Mouse (Mus musculus) thymus, adult 2 months (tissue): ENCODE measurements around the gene Taf6l. TPM values are rescaled to one million over a fixed set of nuclear protein-coding genes. Genes with fewer than 3 reads are reported as not detected.
A peak's percentile ranks its signal among the peaks of the same experiment; 100 is the strongest.

Experiments
- DNase-seq: peaks from one replicate; pipeline ENCODE4 v3.0.0; 2021
- H3K27ac ChIP-seq: fragments of 200-500 bp; 2 replicates; pipeline ENCODE4 v1.5.1; 2012; ENCODE audit warnings: low read length, control low read depth; ENCODE audit not compliant: control insufficient read depth, insufficient read depth
- H3K27me3 ChIP-seq: fragments of 200-500 bp; 2 replicates; pipeline ENCODE4 v1.6.1; 2012; ENCODE audit warnings: mild to moderate bottlenecking, low read length, moderate library complexity, mixed read lengths; ENCODE audit not compliant: control insufficient read depth, insufficient read depth
- H3K36me3 ChIP-seq: fragments of 200-500 bp; 2 replicates; pipeline ENCODE4 v1.6.1; 2012; ENCODE audit warnings: mild to moderate bottlenecking, low read length, moderate library complexity; ENCODE audit not compliant: control insufficient read depth, insufficient read depth
- H3K4me1 ChIP-seq: fragments of 200-500 bp; replicated peaks from 2 replicates; pipeline ENCODE4 v1.6.1; 2012; ENCODE audit warnings: low read length; ENCODE audit not compliant: control insufficient read depth, insufficient read depth
- H3K4me3 ChIP-seq: fragments of 200-500 bp; 2 replicates; pipeline ENCODE4 v1.5.1; 2012; ENCODE audit warnings: mild to moderate bottlenecking, low read length, control low read depth, moderate library complexity; ENCODE audit not compliant: control insufficient read depth, insufficient read depth
- CTCF ChIP-seq: fragments of 200-500 bp; IDR thresholded peaks from 2 replicates; pipeline ENCODE4 v1.5.1; 2012; ENCODE audit warnings: mild to moderate bottlenecking, control low read depth, low read length, moderate library complexity, borderline replicate concordance; ENCODE audit not compliant: control insufficient read depth, poor library complexity, insufficient read depth; ENCODE audit errors: extremely low read depth
- POLR2A ChIP-seq: fragments of 200-500 bp; IDR thresholded peaks from 2 replicates; pipeline ENCODE4 v1.6.1; 2012; ENCODE audit warnings: mild to moderate bottlenecking, low read length, control low read depth, moderate library complexity; ENCODE audit not compliant: control insufficient read depth, poor library complexity, insufficient read depth; ENCODE audit errors: extremely low read depth
- WGBS: fragments of 180-500 bp; shearing (Covaris S2); methylation state at CpG from one replicate; pipeline ENCODE4 v1.1.7; 2018; 5-methylcytosine and 5-hydroxymethylcytosine counted together
- polyA plus RNA-seq: library from polyadenylated mRNA; depleted of rRNA; stranded (reverse); fragments of >200 nt; gene quantifications from 2 replicates; pipeline ENCODE4 v1.2.3, GENCODE M21; 2012

Gene Taf6l
- polyA plus RNA-seq, 1 experiment = 24.9 TPM

- no peak overlapping the region for H3K27ac ChIP-seq
Measured at GRCm38 (mm10) chr19:8798947-8799315, 12.7 kb upstream of the Taf6l start.

GRCm38 (mm10) chr19:8798264-8798946 is 12.2 kb upstream of the Taf6l start, which contains the start of gene Polr2g:
Polr2g (minus strand) TSS chr19:8798577.
- WGBS = under 1% methylated on average over 25 of the region's 25 CpGs
- TF ChIP-seq CTCF = 0 out of 2 replicates have a peak, but pooled peaks have one; percentile 47
- TF ChIP-seq POLR2A = peak; percentile 75

More at GRCm38 (mm10) chr19:8798947-8799315, 12.7 kb upstream of the Taf6l start:
- no peak for DNase-seq
- Histone ChIP-seq H3K4me1 (peaks cover 15% of the 10 kb centered on the region; the same call in 1 of the 2 replicates), H3K27me3 (no peaks in the 10 kb centered on the region), H3K36me3 (peaks cover 7% of the 10 kb centered on the region), H3K4me3 (no peak overlapping the region)
- TF ChIP-seq POLR2A (no peak), CTCF (no peak)

GRCm38 (mm10) chr19:8790171-8790570 is 4.0 kb upstream of the Taf6l start:
- WGBS = 84% methylated on average over 7 of the region's 7 CpGs
- no peak for DNase-seq
- peaks cover 25% of the 10 kb centered on the region for H3K36me3 ChIP-seq
- H3K27me3 ChIP-seq = no peaks in the 10 kb centered on the region
- H3K4me1 ChIP-seq = 0 out of 2 replicates have a peak, but pooled peaks cover 2% of the 10 kb centered on the region
- no peak overlapping the region for H3K27ac ChIP-seq
- no peak overlapping the region for H3K4me3 ChIP-seq
- TF ChIP-seq POLR2A = no peak
- TF ChIP-seq CTCF = no peak

More at GRCm38 (mm10) chr19:8798264-8798946, 12.2 kb upstream of the Taf6l start, which contains the start of gene Polr2g:
- Histone ChIP-seq H3K4me3 (peak within 1 kb of the TSS; percentile 88), H3K27me3 (no peaks in the 10 kb centered on the region), H3K4me1 (peaks cover 11% of the 10 kb centered on the region; the same call in 1 of the 2 replicates), H3K27ac (peak within 1 kb of the TSS; percentile 67), H3K36me3 (peaks cover 13% of the 10 kb centered on the region)
- DNase-seq = peak; percentile 86

- Histone ChIP-seq H3K4me3 (no peak overlapping the region), H3K27me3 (no peaks in the 10 kb centered on the region), H3K36me3 (peaks cover 20% of the 10 kb centered on the region), H3K27ac (no peak overlapping the region), H3K4me1 (0 out of 2 replicates have a peak, but pooled peaks cover 2% of the 10 kb centered on the region)
- TF ChIP-seq CTCF (no peak), POLR2A (no peak)
- WGBS = 80% methylated on average over 1 of the region's 1 CpGs
- no peak for DNase-seq
Measured at GRCm38 (mm10) chr19:8789171-8789570, 3.0 kb upstream of the Taf6l start.

GRCm38 (mm10) chr19:8788521-8788920 is 2.3 kb upstream of the Taf6l start:
- 84% methylated on average over 3 of the region's 3 CpGs for WGBS
- no peaks in the 10 kb centered on the region for H3K27me3 ChIP-seq

GRCm38 (mm10) chr19:8774951-8775421 is 11.2 kb downstream of the Taf6l start:
- WGBS = 2% methylated on average over 20 of the region's 20 CpGs
- DNase-seq = peak; percentile 39
- peak overlapping the region; percentile 65 for H3K27ac ChIP-seq

More at GRCm38 (mm10) chr19:8788521-8788920, 2.3 kb upstream of the Taf6l start:
- no peak overlapping the region for H3K4me3 ChIP-seq
- no peak for DNase-seq
- 0 out of 2 replicates have a peak, but pooled peaks cover 2% of the 10 kb centered on the region for H3K4me1 ChIP-seq
- TF ChIP-seq CTCF (no peak), POLR2A (no peak)
- no peak overlapping the region for H3K27ac ChIP-seq
- peaks cover 13% of the 10 kb centered on the region for H3K36me3 ChIP-seq

More at GRCm38 (mm10) chr19:8774951-8775421, 11.2 kb downstream of the Taf6l start:
- TF ChIP-seq CTCF (no peak), POLR2A (no peak)
- Histone ChIP-seq H3K36me3 (peaks cover 9% of the 10 kb centered on the region; the same call in 1 of the 2 replicates), H3K4me3 (peak overlapping the region; percentile 55), H3K4me1 (peaks cover 23% of the 10 kb centered on the region), H3K27me3 (no peaks in the 10 kb centered on the region)
